Mouse (Mus musculus) frontal cortex, postnatal 14 days (tissue): ENCODE results near the gene AU040320.

Experiments used
- DNase-seq, 2 experiments: peaks; one replicate each; pipeline ENCODE4 v3.0.0; 2022; ENCODE audit warnings: low spot score in 2 of 2

Gene AU040320

GRCm38 (mm10) chr4:126860268-126860986, 107.1 kb downstream of the AU040320 start:
- no peak for DNase-seq

DNA sequence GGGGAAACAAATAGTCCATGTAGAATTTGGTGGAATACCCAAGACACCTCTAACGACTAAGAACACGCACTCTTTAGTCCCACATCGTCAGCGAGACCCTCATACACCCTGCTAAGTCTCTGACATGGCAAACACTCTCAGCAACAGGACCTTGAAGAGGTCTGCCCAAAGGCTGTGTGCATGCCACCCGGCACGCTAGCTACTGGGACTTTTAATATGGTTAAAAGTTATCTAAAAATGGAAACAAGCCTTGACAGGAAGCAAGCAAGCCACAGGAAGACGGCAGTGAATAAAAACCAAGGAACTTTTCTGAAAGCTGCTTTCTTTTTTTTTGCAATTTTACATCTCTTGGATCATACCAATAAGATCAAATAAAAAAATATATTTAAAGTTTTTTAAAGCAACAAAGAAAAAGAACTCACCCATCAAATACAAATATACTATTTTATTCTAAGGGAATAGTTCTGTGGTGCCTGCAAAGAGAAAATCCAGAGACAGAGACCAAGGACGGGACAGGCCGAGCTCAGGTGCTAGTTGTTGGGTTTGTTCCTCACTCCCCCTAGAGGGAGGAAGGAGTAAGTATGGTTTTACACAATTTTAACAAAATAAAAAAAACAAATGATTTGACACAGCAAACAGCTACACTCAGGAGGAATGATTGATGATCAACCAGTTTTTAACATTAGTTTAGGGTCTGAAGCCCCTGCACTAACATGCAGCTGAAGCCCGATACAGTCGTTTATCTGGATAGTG, 108.3 kb downstream of the AU040320 start:
- DNase-seq: no peak

- DNase-seq: no peak
Observed at GRCm38 (mm10) chr4:126868699-126869098, 115.4 kb downstream of the AU040320 start.

GRCm38 (mm10) chr4:126872717-126873116, 119.4 kb downstream of the AU040320 start:
- no peak for DNase-seq

- no peak for DNase-seq
Observed at GRCm38 (mm10) chr4:126879560-126880275, 126.4 kb downstream of the AU040320 start.

DNA sequence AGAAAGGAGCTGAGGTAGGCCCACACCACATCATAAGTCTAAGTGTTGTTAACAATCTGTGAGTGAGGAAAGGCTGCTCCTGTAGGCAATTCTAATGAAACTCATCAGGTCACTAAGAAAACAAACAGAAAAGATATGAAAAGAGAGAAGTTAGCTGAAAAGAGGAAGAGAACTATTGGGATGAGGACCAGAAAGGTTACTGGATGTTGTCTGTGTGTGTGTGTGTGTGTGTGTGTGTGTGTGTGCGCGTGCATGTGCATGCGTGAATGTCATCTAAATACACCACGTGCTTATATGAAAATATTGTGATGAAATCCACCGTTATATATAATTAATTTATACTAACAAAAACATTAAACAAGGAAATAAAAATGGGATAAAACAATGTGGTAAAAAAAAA, 130.3 kb downstream of the AU040320 start:
- no peak for DNase-seq

DNA sequence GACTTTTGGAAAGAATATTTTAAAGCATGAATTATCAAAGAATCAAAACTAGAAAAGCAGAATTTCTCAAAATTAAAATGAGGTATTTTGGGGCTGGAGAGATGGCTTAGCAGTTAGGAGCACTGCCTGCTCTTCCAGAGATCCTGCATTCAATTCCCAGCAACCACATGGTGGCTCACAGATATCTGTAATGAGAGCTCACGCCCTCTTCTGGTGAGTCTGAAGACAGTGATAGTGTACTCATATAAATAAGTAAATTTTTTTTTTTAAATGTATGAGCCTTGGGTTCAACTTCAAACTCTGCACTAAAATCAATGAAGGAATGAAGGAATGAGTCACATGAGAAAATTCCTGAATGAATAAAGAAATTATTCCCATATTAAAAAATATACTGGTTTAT, 132.6 kb downstream of the AU040320 start:
- no peak for DNase-seq

GRCm38 (mm10) chr4:126889879-126890278, 136.5 kb downstream of the AU040320 start:
- no peak for DNase-seq
